ENCODE assay signal across 21 mouse cellular contexts in the genomic region with DNA sequence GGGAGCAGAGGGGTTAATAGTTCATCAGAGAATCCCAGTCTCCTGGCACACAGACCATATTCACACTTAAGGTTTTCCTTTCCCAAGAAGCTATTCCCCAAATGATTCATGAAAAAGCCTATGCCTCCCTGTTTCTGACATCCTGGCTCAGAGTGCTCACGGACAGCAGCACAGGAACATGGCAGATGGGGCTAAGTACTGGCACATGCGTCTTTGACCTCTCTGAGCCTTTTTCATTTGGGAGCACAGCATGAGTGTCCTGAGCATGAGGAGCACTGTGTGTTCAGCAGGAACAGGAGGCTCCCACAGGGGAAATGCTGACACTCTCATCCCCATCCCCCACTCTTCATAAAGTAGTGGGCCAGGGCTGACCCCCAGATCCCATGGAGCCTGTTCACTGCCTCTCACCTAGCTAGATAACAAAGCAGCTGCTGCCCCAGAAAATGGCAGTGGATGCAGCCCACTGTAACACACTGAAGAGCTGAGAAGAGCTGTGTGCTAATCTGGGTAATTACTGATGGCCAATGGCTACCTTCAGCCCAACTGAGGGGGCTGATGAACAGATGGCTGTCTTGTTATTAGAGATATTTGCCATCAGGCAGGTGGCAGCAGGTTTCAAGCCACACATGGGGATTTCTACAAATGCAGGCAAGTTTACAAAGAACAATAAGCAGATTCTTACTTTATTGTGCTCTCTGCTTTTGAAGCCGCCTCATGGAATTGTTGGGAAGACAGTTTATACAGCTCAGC. TPM values are rescaled to one million over a fixed set of nuclear protein-coding genes. Genes with fewer than 3 reads are reported as not detected.
DNase-seq lines count a peak whose midpoint lies in the region; ATAC-seq lines count a peak whose summit lies in the region.
"Had no signal": no experiment of that assay in that cellular context is flagged by ENCODE, and none has a peak within 500 bp of the region (broad histone marks: within the 10 kb centered on the region; RNA-seq: fewer than 3 reads in every experiment).

No protein-coding gene starts in this region.

- H3K4me2 ChIP-seq in embryonic facial prominence, embryonic 14.5 days (ENCODE audit: low read depth, low read length) = no peak overlapping the region
- no peak overlapping the region for H3K4me2 ChIP-seq in midbrain, embryonic 11.5 days
- no peak overlapping the region for H3K4me2 ChIP-seq in midbrain, embryonic 15.5 days
- H3K4me2 ChIP-seq: embryonic facial prominence, embryonic 13.5 days; limb, embryonic 12.5 days; liver, embryonic 11.5 days had no signal

- DNase-seq in embryonic facial prominence, embryonic 14.5 days (ENCODE audit: low spot score) = peak; percentile 3
- DNase-seq in embryonic facial prominence, embryonic 10.5 days (ENCODE audit: low spot score) = no peak
- no peak for DNase-seq in midbrain, embryonic 11.5 days (ENCODE audit: low spot score, missing footprints)
- DNase-seq in cerebellum, adult 9-10 months = peak; percentile 89
- DNase-seq in retina, embryonic 14.5 days (ENCODE audit: low spot score) = peak; percentile 37
- no peak for DNase-seq in thymus, postnatal 36 days
- no peak for DNase-seq in frontal cortex, adult 2 months (ENCODE audit: extremely low spot score in 1 of 2, low spot score in 1 of 2)
- DNase-seq: adrenal gland, postnatal 25 days; gastrocnemius, adult 2 months; heart, postnatal 4 days; kidney, postnatal 25 days; liver, postnatal 0 days; right cerebral cortex, postnatal 25 days had no signal

- H3K27ac ChIP-seq in embryonic facial prominence, embryonic 14.5 days (replicated peaks; ENCODE audit: low read depth, low read length) = no peak overlapping the region
- no peak overlapping the region for H3K27ac ChIP-seq in embryonic facial prominence, embryonic 10.5 days (replicated peaks)
- H3K27ac ChIP-seq in midbrain, embryonic 11.5 days (ENCODE audit: low read depth, low read length) = no peak overlapping the region
- no peak overlapping the region for H3K27ac ChIP-seq in midbrain, embryonic 15.5 days
- H3K27ac ChIP-seq: embryonic facial prominence, embryonic 13.5 days; gastrocnemius, adult 2 months; heart, embryonic 10.5 days; layer of hippocampus, adult 2 months; limb, embryonic 12.5 days had no signal

- H3K4me1 ChIP-seq in embryonic facial prominence, embryonic 14.5 days (ENCODE audit: control insufficient read depth, insufficient read depth, low read length) = no peaks in the 10 kb centered on the region
- no peaks in the 10 kb centered on the region for H3K4me1 ChIP-seq in embryonic facial prominence, embryonic 10.5 days
- H3K4me1 ChIP-seq in midbrain, embryonic 11.5 days (ENCODE audit: control insufficient read depth, insufficient read depth, low read length) = no peaks in the 10 kb centered on the region
- H3K4me1 ChIP-seq in midbrain, embryonic 15.5 days = peaks cover 5% of the 10 kb centered on the region
- H3K4me1 ChIP-seq: embryonic facial prominence, embryonic 13.5 days; limb, embryonic 12.5 days had no signal

- 81% methylated on average over 3 of the region's 3 CpGs for WGBS in embryonic facial prominence, embryonic 14.5 days
- WGBS in embryonic facial prominence, embryonic 10.5 days = 82% methylated on average over 3 of the region's 3 CpGs
- 82% methylated on average over 3 of the region's 3 CpGs for WGBS in midbrain, embryonic 11.5 days
- 79% methylated on average over 3 of the region's 3 CpGs for WGBS in midbrain, embryonic 15.5 days

- no peaks in the 10 kb centered on the region for H3K36me3 ChIP-seq in embryonic facial prominence, embryonic 14.5 days (ENCODE audit: control insufficient read depth, insufficient read depth, low read length)
- H3K36me3 ChIP-seq in embryonic facial prominence, embryonic 10.5 days (replicated peaks) = no peaks in the 10 kb centered on the region
- H3K36me3 ChIP-seq in midbrain, embryonic 11.5 days (ENCODE audit: control insufficient read depth, insufficient read depth, low read length) = no peaks in the 10 kb centered on the region
- no peaks in the 10 kb centered on the region for H3K36me3 ChIP-seq in midbrain, embryonic 15.5 days (replicated peaks)
- H3K36me3 ChIP-seq: embryonic facial prominence, embryonic 13.5 days; heart, embryonic 10.5 days; limb, embryonic 12.5 days had no signal

- ATAC-seq in embryonic facial prominence, embryonic 14.5 days (ENCODE audit: low read depth) = no peak
- ATAC-seq in midbrain, embryonic 11.5 days (ENCODE audit: low FRiP score) = 0 out of 2 replicates have a peak, but pooled peaks have one; percentile 11
- no peak for ATAC-seq in midbrain, embryonic 15.5 days (replicated peaks)
- ATAC-seq: intestine, postnatal 0 days; liver, postnatal 0 days; lung, postnatal 0 days had no signal

- H3K9ac ChIP-seq in embryonic facial prominence, embryonic 14.5 days (ENCODE audit: low read depth, low read length) = no peak overlapping the region
- H3K9ac ChIP-seq in midbrain, embryonic 11.5 days (ENCODE audit: low read length) = no peak overlapping the region
- H3K9ac ChIP-seq in midbrain, embryonic 15.5 days = no peak overlapping the region
- H3K9ac ChIP-seq: embryonic facial prominence, embryonic 13.5 days; limb, embryonic 12.5 days; liver, postnatal 0 days had no signal

- no peaks in the 10 kb centered on the region for H3K27me3 ChIP-seq in embryonic facial prominence, embryonic 14.5 days (replicated peaks; ENCODE audit: control insufficient read depth, insufficient read depth, low read length)
- H3K27me3 ChIP-seq in embryonic facial prominence, embryonic 10.5 days (replicated peaks; ENCODE audit: low read depth, poor library complexity, severe bottlenecking) = no peaks in the 10 kb centered on the region
- no peaks in the 10 kb centered on the region for H3K27me3 ChIP-seq in midbrain, embryonic 11.5 days (ENCODE audit: control insufficient read depth, insufficient read depth, low read length)
- H3K27me3 ChIP-seq in midbrain, embryonic 15.5 days (replicated peaks) = no peaks in the 10 kb centered on the region
- H3K27me3 ChIP-seq: embryonic facial prominence, embryonic 13.5 days; limb, embryonic 12.5 days had no signal

- no peaks in the 10 kb centered on the region for H3K9me3 ChIP-seq in embryonic facial prominence, embryonic 14.5 days (ENCODE audit: control insufficient read depth, low read length)
- no peaks in the 10 kb centered on the region for H3K9me3 ChIP-seq in embryonic facial prominence, embryonic 10.5 days
- no peaks in the 10 kb centered on the region for H3K9me3 ChIP-seq in midbrain, embryonic 11.5 days (ENCODE audit: control insufficient read depth, low read length)
- H3K9me3 ChIP-seq in midbrain, embryonic 15.5 days = no peaks in the 10 kb centered on the region
- H3K9me3 ChIP-seq: embryonic facial prominence, embryonic 13.5 days; heart, embryonic 10.5 days; limb, embryonic 12.5 days had no signal

- H3K4me3 ChIP-seq in embryonic facial prominence, embryonic 14.5 days (ENCODE audit: low read depth, low read length) = no peak overlapping the region
- H3K4me3 ChIP-seq in embryonic facial prominence, embryonic 10.5 days = no peak overlapping the region
- no peak overlapping the region for H3K4me3 ChIP-seq in midbrain, embryonic 11.5 days (ENCODE audit: low read depth, low read length)
- no peak overlapping the region for H3K4me3 ChIP-seq in midbrain, embryonic 15.5 days
- H3K4me3 ChIP-seq: embryonic facial prominence, embryonic 13.5 days; gastrocnemius, adult 2 months; heart, embryonic 10.5 days; layer of hippocampus, adult 2 months; limb, embryonic 12.5 days had no signal

RNA-seq across cellular contexts. Expression of a gene that starts 56.8 kb away (rescaled TPM):
- 31.7 and 31.8 TPM in 2 replicates for polyA plus RNA-seq in embryonic facial prominence, embryonic 14.5 days (2014; fragmentation: Nextera tagmentation; extraction: Ambion mirVana)
- polyA plus RNA-seq in embryonic facial prominence, embryonic 10.5 days (2016; fragmentation: Nextera tagmentation; extraction: Ambion mirVana) = 24.9 and 25.5 TPM in 2 replicates
- 24.5 and 29.1 TPM in 2 replicates for polyA plus RNA-seq in midbrain, embryonic 11.5 days (2014; fragmentation: Nextera tagmentation; extraction: Ambion mirVana)
- 85.3 and 88.3 TPM in 2 replicates for polyA plus RNA-seq in midbrain, embryonic 15.5 days (2015; fragmentation: Nextera tagmentation; extraction: Ambion mirVana)
- polyA plus RNA-seq in frontal cortex, adult 2 months (2012; rRNA removed) = 30.0 and 36.6 TPM in 2 replicates

Comparison
In these comparisons a context has a peak if more than half of its experiments do, and no peak if none do; other contexts are left out.
1. DNase-seq: peak in embryonic facial prominence, embryonic 14.5 days (single experiment), cerebellum, adult 9-10 months (single experiment) and retina, embryonic 14.5 days (single experiment); none in embryonic facial prominence, embryonic 10.5 days (single experiment), midbrain, embryonic 11.5 days (single experiment), thymus, postnatal 36 days (0 of 2) and frontal cortex, adult 2 months (0 of 2).